Mouse (Mus musculus) layer of hippocampus, adult 2 months (tissue): ENCODE data around the gene Cd300lg. TPM values are rescaled to one million over a fixed set of nuclear protein-coding genes. Genes with fewer than 3 reads are reported as not detected.

Source experiments
- DNase-seq, 2 experiments: peaks; one replicate each; pipeline ENCODE4 v3.0.0; 2022; ENCODE audit warnings: low spot score in 2 of 2
- H3K27ac ChIP-seq: fragments of 200-600 bp; 2 replicates; pipeline ENCODE4 v1.8.1; 2022
- H3K4me3 ChIP-seq: fragments of 200-600 bp; 2 replicates; pipeline ENCODE4 v1.8.1; 2022; ENCODE audit warnings: mild to moderate bottlenecking
- CTCF ChIP-seq: fragments of 200-600 bp; conservative IDR thresholded peaks from 2 replicates; pipeline ENCODE4 v1.8.1; 2022; ENCODE audit warnings: antibody characterized with exemption, mild to moderate bottlenecking, moderate library complexity
- total RNA-seq, 2 experiments: library from RNA; stranded (reverse); gene quantifications; 2 replicates each; pipeline ENCODE4 v1.2.3; 2021

Gene Cd300lg
- total RNA-seq, 2 experiments from 2014 or later = not detected

DNA sequence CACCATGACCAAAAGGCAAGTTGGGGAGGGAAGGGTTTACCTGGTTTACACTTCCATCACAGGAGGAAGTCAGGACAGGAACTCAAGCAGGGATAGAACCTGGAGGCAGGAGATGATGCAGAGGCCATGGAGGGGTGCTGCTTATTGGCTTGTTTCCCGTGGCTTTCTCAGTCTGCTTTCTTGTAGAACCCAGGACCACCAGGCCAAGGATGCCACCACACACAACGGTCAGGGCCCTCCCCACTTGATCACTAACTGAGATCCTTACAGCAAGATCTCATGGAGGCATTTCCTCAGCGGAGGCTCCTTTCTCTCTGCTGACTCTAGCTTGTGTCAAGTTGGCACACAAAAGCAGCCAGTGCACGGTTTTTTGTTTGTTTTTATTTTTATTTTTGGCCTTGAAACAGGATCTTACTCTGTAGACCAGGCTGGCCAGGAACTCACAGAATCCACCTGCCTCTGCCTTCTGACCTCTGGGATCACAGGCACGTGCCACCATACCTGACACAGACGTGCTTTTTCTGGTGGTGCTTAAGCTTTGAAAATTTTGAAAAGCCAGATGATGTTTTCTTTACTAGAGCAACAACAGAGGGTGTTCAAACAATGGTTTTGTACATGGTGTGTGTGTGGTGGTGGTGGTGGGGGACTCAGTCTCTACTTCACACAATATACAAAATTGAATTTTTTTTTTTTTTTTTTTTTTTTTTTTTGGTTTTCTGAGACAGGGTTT lies 13.1 kb upstream of the Cd300lg start, which contains the start of gene Mpp3:
Gene Mpp3, minus strand, starts transcription at position 375 of the 730 bp plus-strand sequence.
- Histone ChIP-seq H3K4me3 (peak within 1 kb of the TSS; percentile 81), H3K27ac (peak within 1 kb of the TSS; percentile 92)
- TF ChIP-seq CTCF = no peak
- DNase-seq = no peak

DNA sequence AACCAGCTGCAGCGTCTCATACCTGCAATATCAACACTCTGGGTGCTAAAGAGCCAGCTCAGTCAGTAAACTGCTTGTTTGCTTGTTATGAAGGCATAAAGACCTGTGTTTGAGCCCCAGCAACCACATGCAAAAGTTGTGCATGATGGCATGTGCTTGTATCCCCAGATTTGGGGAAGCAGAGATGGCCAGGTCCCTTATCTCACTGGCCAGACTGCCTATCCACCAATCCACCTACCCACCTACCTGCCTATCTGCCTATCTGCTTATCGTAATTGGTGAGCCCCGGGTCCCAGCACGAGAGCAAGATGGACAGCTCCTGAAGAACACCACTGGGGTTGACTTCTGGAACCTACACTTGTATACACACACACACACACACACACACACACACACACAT lies 12.0 kb upstream of the Cd300lg start:
- Histone ChIP-seq H3K4me3 (no peak overlapping the region), H3K27ac (peak overlapping the region; percentile 10; the same call in 1 of the 2 replicates)
- no peak for TF ChIP-seq CTCF
- DNase-seq = no peak

DNA sequence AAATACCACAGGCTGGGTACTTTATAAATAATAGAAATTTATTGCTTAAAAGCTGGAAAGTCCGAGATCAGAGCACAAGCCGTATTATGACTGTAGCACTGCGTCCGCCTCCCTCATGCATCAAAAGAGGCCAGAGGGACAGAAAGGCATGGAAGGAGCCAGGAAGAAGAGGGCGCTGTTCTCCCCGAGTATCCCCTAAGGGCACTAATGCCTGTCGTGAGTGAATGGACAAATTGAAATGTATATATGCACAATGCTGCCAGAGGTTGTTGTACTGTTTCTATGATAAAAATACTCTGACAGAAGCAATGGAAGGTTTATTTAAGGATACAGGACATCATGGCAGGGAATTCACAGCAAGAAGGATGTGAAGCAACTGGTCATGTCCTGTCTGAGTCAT lies 11.3 kb upstream of the Cd300lg start:
- Histone ChIP-seq H3K27ac (no peak overlapping the region), H3K4me3 (no peak overlapping the region)
- no peak for DNase-seq
- no peak for TF ChIP-seq CTCF

DNA sequence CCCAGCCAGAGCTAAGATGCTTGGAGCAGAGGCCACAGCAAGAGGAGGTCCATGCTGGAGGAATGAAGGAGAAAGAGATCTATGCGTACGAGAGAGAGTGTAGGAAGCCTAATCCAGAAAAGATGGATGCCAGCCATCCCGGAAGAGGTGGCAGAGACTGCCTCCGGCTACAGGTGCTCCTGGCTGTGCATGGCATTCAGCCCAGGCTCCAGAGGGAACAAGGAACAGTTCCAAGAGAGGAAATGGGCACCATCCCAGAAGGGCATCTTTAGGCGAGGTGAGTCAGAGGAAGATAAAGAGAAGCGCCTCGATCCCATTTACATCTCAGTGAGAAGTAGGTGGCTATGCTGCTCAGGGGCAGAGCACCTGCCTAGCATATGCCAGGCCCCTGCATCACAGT lies 10.2 kb upstream of the Cd300lg start:
- no peak overlapping the region for H3K4me3 ChIP-seq
- DNase-seq = no peak
- no peak for TF ChIP-seq CTCF
- peak overlapping the region; percentile 41; the same call in 1 of the 2 replicates for H3K27ac ChIP-seq

DNA sequence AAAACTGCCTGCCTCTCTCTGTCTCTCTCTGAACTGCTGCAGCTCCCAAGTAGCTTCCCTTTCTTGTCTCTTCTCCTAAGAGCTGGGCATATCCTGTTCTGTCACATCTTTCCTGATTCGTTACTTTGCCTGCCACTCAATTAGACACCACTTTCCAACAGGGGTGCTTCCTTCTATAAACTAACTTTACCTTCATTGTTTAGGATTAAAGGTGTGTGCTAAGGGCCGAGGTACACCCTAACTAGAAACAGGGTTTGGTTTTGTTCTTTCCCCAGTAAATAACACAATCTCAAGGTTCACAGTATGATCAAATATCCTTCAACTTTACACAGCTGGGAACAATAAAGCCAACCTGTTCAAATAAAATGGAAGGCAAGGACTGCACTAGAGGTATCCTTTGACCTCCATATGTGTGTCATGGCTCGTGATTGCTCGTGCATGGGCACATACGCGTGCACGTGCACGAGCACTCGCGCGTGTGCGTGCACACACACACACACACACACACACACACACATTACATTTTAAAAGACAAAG lies 8.2 kb upstream of the Cd300lg start:
- TF ChIP-seq CTCF = no peak
- H3K4me3 ChIP-seq = no peak overlapping the region
- no peak overlapping the region for H3K27ac ChIP-seq
- DNase-seq = no peak

DNA sequence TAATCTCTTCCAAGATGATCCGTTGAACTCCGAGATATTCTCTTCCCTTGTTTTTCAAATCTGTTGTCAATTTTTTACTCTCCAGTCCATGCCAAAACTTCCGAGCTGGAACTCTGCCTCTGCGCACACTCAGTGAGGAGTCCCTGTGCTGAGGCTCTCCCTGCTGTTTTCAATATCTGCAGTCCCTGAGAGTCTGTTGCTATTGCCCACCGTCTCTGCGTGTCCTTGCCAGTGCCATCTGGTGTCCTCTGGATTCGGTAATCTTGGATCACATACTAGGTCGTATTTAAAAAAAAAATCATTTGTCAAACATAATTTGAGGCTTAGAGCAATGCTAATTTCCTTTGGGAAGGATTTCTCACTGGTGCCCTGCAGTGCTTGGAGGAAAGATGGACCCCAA lies 6.4 kb upstream of the Cd300lg start:
- TF ChIP-seq CTCF = no peak
- Histone ChIP-seq H3K27ac (peak overlapping the region; percentile 67), H3K4me3 (peak overlapping the region; percentile 14; the same call in 1 of the 2 replicates)
- DNase-seq = peak; percentile 54 to 66

DNA sequence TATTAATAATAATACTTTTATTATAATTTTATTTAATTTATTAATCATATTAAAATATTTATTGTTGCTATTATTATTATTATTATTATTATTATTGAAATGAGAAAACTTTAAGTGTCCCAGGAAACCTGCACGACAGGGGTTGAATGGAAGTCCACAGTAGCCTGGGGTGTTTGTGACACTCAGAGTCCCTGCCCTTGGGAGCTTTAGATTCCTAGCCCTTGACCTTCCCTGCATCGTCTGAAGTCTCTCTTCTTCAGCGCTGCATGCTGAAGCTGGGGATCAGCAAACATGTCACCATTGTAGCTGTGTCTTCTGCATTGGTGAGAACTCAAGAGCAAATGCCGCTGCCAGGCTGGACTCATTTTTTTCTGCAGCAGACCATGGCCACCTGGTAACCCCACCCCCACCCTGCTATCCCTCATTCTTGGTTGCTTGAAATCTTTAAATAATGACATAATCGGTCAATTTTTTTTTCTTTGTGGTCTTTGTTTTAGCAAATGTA lies 5.8 kb upstream of the Cd300lg start:
- TF ChIP-seq CTCF = no peak
- Histone ChIP-seq H3K27ac (peak overlapping the region; percentile 67), H3K4me3 (no peak overlapping the region)
- DNase-seq = no peak

DNA sequence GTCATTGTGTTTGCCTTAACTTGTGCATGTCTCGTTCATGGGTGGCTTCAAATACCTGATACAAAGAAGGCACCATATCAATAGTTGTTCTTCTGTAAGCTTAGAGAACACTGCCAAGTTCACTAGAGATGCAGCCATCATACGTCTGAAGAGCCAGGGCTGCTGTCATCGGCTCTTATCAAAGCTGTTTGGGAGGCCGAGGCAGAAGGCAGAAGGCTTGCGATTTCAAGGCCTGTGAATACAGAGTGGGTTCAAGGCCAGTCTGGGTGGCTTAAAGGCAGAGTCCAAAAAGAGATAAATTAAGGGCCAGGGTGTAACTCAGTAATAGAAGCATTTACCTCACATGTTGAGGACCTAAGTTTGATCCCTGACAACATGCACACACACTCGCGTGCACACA lies 5.0 kb upstream of the Cd300lg start:
- H3K4me3 ChIP-seq = no peak overlapping the region
- no peak for DNase-seq
- no peak for TF ChIP-seq CTCF
- H3K27ac ChIP-seq = peak overlapping the region; percentile 67; the same call in 1 of the 2 replicates

DNA sequence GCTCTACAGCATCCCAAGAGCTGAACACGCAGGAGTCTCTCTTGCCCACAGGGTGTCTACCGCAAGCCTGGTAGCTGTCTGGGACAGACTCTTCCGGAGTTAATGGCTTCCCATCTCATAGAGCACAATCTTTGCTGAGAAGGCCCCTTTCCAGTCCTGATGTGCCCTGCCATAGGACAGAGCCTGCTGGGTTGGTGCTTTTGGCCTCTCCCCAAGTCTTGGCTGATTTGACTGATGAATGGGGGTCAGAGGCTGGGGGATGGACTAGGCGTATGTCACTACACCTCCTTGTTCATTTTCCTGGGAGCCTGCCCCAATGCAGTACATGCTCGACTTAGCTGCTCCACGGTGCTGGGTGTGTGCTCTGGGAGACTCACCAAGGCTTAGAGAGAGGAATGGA lies 3.5 kb upstream of the Cd300lg start:
- Histone ChIP-seq H3K4me3 (no peak overlapping the region), H3K27ac (no peak overlapping the region)
- TF ChIP-seq CTCF = no peak
- no peak for DNase-seq

DNA sequence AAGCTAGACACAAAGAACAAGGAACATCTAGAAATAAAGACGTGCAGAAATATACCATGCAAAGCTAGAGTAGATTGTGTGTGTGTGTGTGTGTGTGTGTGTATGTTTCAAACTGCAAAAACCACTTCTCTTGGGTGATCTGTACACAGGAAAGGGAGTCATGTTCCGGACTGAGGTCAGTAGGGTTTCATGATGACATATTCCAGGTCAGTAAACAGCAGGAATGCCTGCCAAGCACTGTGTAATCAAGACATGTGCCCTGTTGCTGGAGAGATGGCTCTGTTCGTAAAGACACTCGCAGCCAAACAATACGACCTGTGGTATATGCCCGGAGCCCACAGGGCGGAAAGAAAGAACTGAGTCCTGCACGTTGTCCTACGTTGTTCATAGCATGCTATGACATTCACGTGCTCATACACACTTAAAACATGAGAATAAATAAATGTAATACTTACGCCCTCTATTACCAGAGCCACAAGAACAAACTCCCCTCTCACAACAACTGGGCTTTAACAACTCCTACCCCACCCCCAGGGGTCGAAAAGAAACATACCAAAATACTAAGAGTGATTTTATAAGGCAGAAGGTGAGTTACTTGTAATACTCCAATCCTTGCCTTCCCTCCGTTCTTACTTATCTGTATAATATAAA lies 1.7 kb upstream of the Cd300lg start:
- TF ChIP-seq CTCF = no peak
- no peak for DNase-seq
- Histone ChIP-seq H3K4me3 (no peak overlapping the region), H3K27ac (no peak overlapping the region)

DNA sequence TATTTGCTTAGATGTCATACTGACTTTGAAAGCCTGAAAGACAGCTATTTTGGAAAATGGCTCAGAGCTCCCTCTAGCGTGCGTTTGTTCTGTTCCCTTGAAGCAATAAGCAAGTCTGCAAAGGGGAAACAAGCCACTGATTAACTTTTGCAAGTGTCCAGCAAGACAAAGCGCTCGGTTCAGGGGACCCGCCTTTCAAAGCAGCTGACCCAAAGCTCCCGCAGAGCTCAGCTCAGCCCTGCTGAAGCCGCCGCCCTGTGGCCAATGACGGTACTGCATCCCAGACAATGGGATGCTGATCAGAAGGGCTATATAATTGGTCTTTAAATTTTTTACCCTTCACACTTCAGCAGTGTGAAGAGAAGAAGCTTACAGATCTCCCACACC lies 1.2 kb upstream of the Cd300lg start:
- peak; percentile 71 to 85 for DNase-seq
- H3K4me3 ChIP-seq = no peak overlapping the region
- H3K27ac ChIP-seq = no peak overlapping the region
- peak; percentile 91 for TF ChIP-seq CTCF

DNA sequence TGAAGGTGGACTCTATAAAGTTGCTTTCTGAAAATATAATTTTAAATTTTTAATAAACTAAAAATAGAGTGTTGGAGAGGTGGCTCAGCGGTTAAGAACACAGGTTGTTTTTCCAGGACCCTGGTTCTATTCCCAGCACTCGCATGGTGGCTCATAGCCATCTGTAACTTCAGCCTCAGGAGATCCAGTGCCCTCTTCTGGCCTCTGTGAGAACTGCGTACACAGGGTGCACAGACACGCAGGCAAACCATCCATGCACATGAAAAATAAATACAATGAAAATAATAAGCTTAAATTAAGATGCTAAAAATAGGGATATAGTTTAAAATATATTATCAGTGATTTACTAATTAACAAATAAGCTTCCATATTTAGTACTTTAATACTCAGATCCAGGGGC lies 663 bp upstream of the Cd300lg start:
- DNase-seq = no peak
- no peak for TF ChIP-seq CTCF
- no peak overlapping the region for H3K4me3 ChIP-seq

DNA sequence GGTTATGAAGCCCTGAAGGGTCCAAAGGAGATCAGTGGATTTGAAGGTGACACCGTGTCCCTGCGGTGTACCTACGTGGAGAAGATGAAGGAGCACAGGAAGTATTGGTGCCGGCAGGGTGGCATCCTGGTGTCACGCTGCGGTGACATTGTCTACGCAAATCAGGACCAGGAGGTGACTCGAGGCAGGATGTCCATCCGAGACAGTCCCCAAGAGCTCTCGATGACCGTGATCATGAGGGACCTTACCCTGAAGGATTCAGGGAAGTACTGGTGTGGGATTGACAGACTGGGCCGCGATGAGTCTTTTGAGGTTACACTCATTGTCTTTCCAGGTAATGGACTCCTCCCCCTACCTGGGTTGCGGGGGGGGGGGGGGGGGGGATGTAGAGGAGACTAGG lies 1.7 kb downstream of the Cd300lg start:
- Histone ChIP-seq H3K4me3 (no peak overlapping the region), H3K27ac (no peak overlapping the region)
- no peak for DNase-seq
- no peak for TF ChIP-seq CTCF

More for the DNA sequence above, 663 bp upstream of the Cd300lg start:
- no peak overlapping the region for H3K27ac ChIP-seq
